Mouse (Mus musculus): Measurements from ENCODE around the gene Hdac9.

- no peak for TF ChIP-seq CTCF (conservative IDR thresholded peaks at IDR 0.05; ENCODE audit: insufficient read depth, insufficient read length, low read depth, low read length)
- no peak for TF ChIP-seq POLR2A (IDR thresholded peaks at IDR 0.05; ENCODE audit: low read depth, low read length)
These were observed 740.1 kb downstream of the Hdac9 start for GRCm38 (mm10) chr12:34176790-34177189.
